Mouse (Mus musculus): ENCODE measurements around the gene Wnt7a.

Wnt7a gene

GRCm38 (mm10) chr6:91410961-91411368 lies at the start of gene Wnt7a:
Gene Wnt7a, minus strand, starts transcription at chr6:91411363.
- no peak for DNase-seq

GRCm38 (mm10) chr6:91459471-91459870 lies 48.3 kb upstream of the Wnt7a start:
- DNase-seq, result peak; percentile 80 to 90

- DNase-seq, result no peak
Measured at GRCm38 (mm10) chr6:91454546-91454945, 43.4 kb upstream of the Wnt7a start.

- no peak for DNase-seq
Measured at GRCm38 (mm10) chr6:91452056-91452455, 40.9 kb upstream of the Wnt7a start.

GRCm38 (mm10) chr6:91449472-91450225 lies 38.5 kb upstream of the Wnt7a start:
- DNase-seq, result no peak

GRCm38 (mm10) chr6:91445316-91445715 lies 34.2 kb upstream of the Wnt7a start:
- no peak for DNase-seq

- DNase-seq, result no peak
Measured at GRCm38 (mm10) chr6:91441145-91441662, 30.0 kb upstream of the Wnt7a start.

DNA sequence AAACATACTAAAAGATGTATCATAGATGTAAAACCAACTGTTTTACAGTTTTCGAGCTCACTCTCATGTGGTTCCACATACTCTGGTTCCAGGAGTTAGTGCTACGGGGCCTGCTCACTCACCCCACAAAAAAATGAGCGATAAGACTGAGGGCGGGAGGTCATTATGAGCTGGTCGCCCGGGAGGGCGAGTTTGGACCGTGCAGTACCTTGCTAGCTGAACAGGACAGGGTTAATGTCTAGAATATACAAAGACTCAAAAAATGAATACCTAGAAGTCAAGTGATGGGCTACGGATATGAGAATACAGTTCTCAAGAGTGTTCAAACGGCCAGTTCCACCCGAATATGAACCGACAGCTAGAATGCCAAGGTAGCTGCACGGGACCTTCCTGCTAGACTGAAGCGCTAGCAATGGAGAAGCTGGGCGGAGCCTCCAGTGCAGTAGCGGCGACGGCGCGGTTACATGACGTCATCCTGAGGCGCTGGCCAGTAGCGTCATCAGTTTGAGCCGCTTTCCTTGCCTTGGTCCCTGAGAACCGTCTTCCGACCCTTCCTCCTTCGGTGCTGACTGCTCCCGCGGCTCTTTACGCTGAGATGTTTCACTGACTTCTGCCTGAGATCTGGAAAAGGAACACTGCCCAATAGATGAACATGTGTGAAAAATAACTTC lies 29.4 kb upstream of the Wnt7a start:
- DNase-seq, result peak; percentile 97

DNA sequence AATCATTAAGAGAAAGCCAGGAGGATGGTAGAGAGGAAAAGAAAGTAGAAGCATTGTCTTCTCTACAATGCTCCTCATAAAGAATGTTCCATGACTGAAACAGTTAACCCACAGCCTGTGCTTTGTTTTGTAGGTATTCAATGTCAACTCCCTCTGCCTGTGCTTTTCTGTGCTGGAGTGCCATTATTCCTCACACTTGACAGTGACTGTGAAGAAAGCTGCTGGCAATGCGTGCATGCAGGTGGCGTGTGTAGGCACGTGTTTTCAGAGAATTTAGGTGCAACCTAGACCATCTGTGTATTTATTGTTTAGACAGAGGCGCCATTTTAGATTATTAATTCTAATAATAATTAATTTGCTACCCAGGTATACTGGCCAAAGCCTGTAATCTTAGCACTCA lies 13.0 kb upstream of the Wnt7a start:
- no peak for DNase-seq

DNA sequence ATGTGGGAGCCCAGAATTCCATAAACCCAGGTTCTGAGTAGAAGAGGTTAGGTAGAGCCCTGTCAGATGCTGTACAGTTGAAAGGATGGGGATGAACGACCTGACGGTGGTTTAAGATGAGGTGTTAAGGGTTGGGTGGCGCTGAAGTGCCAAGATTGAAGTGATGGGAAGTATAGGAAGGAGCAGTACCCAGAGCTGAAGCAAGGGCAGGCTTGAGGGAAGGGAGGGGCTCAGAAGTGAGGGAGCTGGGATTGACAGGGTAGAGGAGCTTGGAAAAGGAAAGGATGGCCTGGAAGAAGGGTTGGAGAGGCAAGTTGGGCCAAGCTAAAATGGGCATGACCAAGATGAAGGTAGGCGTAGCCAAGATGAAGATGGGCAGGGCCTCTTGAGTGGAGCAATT lies 10.5 kb upstream of the Wnt7a start:
- no peak for DNase-seq

DNA sequence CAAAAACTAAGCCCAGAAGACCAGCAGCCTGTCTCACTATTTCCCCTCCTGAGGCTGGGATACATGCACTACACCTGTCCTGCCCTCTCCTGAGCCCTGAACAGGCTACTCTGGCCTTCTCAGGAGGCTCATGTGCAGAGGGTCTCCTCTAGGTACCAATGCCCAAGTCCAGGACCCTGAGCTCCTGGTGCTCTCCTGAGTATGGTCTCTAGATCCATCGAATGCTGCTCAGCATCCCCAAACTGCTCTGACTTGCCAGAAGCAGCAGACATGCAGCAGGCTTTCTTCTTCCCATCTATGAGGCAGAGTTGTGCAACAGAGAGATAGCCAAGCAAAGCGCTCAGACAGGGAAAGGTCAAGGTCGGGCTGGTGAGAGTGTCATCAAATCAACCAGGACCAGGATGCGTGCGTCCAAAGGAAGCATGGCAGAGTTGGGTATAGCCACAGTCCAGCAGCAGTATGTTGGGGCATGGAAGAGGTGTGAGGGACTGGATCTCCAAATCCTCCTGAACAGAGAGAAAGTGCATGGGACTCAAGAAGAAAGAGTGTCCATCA lies 6.2 kb upstream of the Wnt7a start:
- no peak for DNase-seq

- no peak for DNase-seq
Measured at GRCm38 (mm10) chr6:91416146-91416545, 5.0 kb upstream of the Wnt7a start.

DNA sequence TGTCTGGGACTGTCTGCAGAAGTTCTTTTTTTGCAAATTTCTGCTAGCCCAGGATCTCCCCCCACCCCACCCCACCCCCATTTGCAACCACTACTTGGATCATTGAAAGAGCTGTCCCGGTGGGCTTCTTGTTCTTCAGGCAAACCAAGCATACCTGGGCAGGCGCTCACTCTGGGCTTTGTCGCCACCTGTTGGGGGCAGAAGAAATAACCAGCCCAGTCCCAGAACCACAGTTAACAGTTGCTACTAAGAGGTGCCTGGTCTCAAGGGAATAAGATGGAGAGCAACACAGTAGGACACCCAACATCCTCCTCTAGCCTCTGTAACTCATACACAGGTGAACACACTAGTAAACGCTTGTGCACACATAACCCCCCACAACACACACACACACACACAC lies 3.7 kb upstream of the Wnt7a start:
- DNase-seq, result peak in 1 of 2 experiments; percentile 21

DNA sequence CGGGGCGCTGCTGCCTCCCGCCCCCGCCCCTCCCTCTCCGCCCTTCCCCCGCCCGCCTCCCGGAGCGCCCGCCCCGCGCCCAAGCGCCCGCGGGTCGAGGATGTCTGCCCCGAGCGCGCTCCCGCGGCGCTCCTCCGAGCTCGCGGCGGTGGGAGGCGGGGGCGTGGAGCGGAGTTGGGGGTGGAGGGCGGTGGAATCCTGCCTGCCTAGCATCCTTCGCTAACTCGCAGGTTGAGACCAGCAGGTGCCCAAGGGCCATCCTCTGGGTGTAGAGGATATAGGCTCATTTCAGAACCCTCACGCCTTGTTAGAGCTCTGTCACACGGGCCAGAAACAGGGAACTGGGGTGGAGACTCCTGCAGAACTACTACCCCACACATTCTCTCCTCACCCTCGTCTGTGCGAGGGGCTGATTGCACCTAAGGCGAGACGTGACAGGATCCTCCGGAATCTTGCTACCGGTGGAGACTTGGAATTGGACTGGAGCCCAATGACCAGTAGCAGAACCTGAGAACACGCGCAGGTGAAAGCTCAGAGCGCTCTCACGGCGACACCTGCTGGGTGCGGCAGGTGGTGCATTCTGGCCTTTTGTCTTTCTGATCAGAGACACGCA lies 312 bp upstream of the Wnt7a start:
- peak; percentile 75 to 79 for DNase-seq

DNA sequence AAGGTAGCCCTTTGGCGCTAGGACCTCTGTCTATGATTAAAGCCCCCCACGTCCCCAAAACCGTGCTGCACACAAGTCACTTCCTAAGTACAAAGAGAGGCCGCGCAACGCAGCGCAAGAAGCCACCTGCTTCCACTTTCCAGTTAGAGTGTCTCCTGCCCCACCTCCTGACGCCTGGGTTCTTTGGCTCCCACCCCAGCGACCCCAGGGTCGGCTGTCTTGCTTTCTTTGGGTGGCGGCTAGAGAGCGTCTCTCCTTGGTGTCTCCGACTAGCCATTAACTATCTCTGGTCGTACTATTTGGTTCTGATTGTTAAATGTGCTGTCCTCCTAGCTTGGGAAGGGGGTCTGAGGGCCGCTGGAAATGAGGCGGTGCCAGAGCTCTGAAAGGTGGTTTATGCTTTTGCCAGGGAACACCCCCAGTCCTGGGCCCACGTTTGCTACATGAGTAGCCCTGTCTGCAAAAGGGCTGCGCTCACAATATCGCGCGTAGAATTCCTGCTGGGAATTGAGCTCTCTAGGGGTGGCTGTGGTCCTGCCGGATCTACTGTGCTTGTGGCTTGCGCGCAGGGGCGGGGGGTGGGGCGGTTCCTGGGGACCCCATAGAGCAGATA lies 889 bp downstream of the Wnt7a start:
- no peak for DNase-seq

GRCm38 (mm10) chr6:91409448-91410167 lies 1.6 kb downstream of the Wnt7a start:
- peak; percentile 42 to 69 for DNase-seq

- no peak for DNase-seq
Measured at GRCm38 (mm10) chr6:91408616-91409015, 2.5 kb downstream of the Wnt7a start.

DNA sequence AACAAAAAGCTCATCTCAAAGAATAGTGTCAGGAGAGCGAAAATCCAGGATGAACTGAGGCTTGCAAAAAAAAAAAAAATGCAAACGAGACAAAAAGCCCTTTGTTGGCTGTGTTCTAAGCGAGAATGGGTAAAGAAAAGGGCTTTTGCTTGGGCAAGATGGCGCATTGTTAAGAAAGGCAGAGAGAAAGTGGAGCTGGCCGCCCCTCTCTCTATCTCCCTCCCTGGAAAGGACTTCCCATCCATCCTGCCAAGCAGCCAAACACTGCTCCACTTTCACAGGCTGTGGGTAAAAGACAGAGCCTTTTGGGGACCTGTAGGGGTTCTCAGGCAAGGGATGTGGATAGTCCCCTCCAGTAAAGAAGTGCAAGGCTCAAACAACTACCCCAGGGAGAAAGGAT lies 9.6 kb downstream of the Wnt7a start:
- DNase-seq, result no peak

- no peak for DNase-seq
Measured at GRCm38 (mm10) chr6:91400514-91400913, 10.6 kb downstream of the Wnt7a start.

GRCm38 (mm10) chr6:91392475-91393174 lies 18.5 kb downstream of the Wnt7a start:
- no peak for DNase-seq

DNA sequence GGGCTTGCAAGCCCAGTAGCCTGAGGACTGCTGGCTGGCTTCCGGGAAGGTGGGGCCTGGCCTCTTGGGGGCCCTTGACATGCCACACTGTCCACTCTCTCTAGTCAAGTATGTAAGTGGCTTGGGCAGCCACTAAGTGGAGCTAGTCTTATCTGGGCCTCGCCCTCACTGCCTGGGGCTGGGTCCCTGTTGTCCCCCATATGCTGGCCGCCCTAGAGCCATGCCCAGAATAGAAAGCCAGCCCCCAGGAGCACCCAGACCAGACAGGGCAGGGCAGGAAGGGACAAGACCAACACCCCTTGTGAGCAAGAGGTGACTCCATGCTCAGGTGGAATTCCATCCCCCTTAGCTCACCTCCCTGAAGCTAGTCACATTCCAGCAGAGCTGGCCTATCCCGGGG lies 22.0 kb downstream of the Wnt7a start:
- no peak for DNase-seq

DNA sequence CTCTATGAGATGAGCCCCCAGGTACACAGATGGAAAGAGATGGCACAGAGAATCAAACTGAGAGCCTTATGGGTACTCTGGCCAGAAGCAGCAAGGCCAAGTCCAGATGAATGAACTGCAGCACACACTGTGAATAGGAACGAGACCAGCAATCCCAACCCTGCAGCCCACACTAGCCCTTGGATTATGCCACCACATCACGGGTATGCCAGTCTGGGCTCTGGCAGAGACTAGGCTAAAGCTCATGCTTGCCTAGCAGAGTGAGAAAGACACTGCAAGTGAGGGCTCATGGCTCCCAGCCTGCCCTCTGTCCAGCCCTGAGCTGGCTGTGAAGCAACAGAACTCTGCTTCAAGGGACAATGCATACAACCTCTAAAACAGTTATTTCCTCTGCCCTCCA lies 26.7 kb downstream of the Wnt7a start:
- no peak for DNase-seq

Data from kidney, postnatal 25 days (tissue).